Mouse (Mus musculus) testis, adult 2 months (tissue): ENCODE measurements around the gene Gpr19.

Source experiments
- CTCF ChIP-seq: fragments of 200-500 bp; IDR thresholded peaks from 2 replicates; pipeline ENCODE4 v1.5.1; 2012; ENCODE audit warnings: low read depth, mild to moderate bottlenecking, inconsistent platforms, low read length, moderate library complexity; ENCODE audit not compliant: control insufficient read depth, insufficient read depth, insufficient replicate concordance
- POLR2A ChIP-seq: fragments of 200-500 bp; IDR thresholded peaks from 2 replicates; pipeline ENCODE4 v1.6.1; 2012; ENCODE audit warnings: low read depth, mild to moderate bottlenecking, inconsistent platforms, low read length, moderate library complexity; ENCODE audit not compliant: control insufficient read depth

DNA sequence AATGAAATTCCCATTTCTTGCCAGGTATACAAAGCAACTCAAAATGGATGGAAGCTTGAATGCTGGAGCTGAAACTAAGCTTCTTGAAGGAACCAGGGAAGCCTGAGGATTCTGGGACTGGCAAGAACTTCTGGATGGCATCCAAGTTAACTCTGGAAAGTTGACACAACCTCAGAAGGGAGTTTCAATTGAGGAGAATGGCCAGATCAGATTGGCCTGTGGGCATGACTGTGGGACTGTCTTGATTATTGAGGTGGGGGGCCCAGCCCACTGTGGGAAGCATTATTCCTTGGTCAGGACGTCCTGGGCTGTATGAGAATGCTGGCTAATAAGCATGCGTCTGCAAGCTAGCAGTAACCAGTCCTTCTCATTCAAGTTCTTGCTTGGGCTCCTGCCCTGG is 18.3 kb downstream of the Gpr19 start:
- TF ChIP-seq POLR2A (no peak), CTCF (no peak)
